Mouse (Mus musculus) kidney, postnatal 4 days (tissue): Measurements from ENCODE around the gene Hdac9.

Experiments used
- DNase-seq, 2 experiments: peaks; one replicate each; pipeline ENCODE4 v3.0.0; 2021; ENCODE audit warnings: mixed read lengths in 2 of 2

The Hdac9 gene

DNA sequence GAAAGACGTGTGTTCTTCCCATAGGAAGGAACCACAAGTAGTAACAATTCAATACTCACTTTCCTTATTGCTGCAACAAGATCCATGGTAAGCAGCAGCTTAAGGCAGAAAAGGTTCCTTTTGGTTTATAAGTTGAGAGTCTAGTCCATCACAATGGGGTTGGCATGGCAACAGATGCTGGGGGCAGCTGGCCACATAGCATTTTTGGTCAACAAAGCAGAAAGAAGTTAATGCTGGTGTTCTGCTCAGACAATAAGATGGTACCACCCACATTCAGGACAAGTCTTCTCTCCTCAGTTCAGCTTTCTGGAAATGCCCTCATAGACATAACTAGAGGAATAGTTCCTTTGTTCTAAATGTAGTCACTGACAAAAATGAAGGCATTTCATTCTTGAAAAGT is at the start of gene Hdac9:
Gene Hdac9 (minus strand): TSS at position 101 of the 400 bp plus-strand sequence.
- no peak for DNase-seq

DNA sequence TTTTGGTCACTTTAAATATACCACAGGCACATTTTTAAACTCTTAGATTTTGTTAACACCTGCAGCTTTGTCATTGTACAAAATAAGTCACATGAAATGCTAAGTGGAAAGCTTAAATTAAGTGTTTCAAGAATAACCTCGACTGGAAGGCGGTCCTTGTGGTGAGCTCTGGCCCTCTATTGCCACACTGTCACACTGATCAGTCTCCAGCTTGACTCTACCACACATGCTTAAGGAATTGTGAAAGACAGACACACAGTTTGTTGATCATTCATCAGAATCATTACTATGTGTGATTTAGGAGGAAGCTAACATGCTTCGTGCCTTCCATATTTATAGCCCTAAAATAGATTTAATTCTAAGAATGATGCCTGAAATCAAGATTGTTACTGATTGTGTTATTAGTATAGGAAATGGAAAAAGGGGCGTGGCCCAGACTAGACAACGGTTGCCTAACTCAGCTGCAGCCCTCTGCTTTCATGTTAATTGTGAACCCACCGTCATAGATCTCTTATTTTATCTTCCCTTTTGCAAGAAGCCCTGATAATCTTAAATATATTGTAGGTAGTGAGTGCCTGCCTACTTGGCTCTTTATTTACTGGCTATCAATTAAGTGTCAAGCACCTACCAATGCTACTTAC is 32.3 kb upstream of the Hdac9 start:
- no peak for DNase-seq

DNA sequence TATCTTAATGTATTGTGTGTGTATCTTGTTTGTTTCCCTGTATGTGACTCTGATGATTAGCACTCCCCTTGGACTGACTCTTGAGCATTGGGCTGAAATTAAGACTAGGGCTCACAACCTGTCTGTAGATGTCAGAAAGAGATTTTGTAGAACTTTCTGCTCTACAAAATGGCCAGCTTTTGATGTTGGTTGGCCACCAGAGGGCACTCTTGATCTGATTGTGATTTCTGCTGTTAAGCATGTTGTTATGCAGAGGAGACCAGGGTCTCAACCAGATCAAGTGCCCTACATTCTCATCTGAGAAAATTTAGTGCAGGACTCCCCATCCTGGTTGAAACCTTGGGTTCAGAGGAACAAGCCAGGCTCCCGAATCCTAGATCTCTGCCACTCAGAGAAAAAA is 21.0 kb upstream of the Hdac9 start:
- peak; percentile 10 to 17 for DNase-seq

DNA sequence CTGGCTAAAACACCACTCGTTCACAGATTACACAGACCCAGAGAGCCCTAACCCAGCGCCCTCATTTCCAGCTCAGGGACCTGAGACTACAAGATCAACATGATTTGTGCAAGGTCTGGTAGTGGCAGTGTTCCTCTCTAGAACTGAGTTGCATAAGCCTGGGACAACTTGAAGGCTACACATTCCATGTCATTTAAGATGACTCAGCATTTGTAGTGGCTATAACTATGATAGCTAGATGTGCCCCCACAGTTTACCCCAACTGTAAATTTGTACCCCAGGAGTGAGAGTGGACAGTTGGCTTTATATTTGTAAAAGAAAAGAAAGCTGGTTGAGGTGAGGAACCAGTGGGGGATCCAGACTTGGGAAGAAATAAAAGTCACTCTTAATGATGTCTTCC is 8.9 kb downstream of the Hdac9 start:
- DNase-seq = no peak

DNA sequence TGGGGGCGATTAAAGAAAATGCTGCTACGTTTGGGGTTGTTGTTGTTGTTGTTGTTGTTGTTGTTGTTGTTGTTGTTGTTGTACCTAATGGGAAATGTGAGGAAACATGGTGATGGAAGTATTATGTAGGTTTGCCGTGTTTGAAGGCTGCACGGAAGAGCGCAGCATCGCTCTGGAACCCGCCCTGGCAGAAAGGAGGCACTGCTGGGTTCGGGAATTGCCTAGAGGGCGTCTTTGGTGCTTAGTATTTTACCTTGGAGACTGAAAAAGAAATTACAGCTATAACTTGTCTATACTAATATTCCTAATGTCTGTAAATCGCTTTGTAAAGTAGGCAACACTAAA is 9.4 kb downstream of the Hdac9 start:
- peak in 1 of 2 experiments; percentile 19 for DNase-seq

DNA sequence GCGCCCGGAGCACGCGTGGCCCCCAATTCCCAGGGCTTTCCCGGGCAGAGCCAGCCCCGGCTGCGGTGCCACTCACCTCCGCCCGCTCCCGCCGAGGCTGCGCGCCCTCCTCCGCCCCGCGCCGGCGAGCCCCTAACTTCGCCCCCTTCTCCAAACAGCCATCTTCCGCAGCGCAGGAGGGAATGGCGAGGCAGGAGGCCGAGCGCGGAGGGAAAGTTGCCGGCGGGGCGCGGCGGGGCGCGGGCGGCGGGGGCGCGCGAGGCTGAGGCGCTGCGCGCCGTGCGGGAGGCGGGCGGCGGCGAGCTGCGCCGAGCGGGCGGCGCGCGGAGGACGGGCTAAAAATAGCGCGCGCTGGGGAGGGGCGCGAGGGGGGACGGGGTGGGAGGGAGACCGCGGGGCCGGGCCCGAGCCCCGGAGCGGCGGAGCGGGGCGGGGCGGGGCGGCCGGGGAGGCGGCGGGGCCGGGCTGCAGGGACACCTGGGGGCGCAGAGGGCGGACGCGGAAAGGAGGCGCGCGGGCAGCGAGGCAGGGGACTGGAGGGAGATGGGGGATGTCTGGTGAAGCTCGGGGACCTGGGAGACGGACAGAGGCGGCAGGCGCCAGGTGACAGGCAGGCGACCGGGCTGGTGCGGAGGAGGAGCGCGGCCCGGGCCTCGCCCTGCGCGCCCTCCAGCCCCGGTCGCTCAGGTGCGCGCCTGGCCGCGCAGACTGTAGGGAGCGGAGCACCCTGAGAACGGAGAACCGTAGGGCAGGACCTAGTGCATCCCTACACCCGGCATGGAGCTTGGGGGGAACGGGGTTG is 10.0 kb downstream of the Hdac9 start:
- peak; percentile 38 to 44 for DNase-seq

DNA sequence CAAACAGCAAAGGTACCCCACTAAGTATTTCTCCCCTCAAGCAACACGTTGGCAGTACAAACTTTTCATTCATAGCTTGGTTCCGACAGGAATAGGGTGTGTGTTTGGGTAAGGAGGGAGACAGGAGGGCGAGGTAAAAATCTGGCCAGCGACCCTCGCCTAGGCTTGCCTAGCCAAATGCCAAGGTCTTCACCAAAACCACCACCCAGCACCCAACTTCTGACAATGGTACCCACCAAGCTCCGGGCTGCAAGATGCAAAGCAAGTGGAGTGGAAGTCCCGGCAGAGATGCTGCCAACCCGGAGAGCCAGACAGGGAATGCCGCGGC is 10.6 kb downstream of the Hdac9 start:
- DNase-seq = no peak

DNA sequence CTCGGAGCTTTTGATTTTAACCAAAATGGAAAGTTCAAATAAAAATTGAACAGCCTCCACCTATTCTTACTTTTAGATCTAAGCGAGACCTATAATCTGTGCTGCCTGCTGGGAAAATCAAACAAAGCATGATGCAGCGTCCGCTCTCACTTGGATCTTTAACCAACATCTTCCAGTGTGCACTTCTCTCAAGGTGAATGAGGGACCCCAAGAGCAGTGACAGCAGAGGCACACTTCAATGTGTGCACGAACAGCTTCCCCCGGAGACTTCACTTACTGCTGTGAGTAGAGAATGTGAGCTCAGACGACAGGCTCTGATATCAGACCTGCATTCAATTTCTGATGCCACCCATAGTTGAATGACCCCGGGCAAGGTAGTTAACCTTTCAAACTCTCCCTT is 16.7 kb downstream of the Hdac9 start:
- no peak for DNase-seq

DNA sequence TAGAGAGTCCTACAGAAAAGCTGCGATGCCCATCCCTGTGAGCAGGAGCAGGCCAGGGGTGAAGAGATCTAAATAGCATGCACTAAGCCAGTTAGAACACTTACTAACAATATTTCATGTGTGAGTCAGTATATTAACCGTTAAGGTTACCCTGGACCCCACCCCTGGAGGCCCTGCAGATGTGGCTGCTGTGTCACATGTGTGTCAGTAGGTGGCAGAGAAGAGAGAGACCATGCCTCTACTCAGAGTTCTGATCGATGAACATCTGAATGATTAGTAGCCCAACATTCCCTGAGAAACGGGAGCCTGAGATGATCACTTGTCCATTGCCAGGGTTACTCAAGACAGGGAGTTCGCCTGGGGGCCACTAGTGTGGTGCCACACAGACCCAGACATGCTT is 22.0 kb downstream of the Hdac9 start:
- no peak for DNase-seq

DNA sequence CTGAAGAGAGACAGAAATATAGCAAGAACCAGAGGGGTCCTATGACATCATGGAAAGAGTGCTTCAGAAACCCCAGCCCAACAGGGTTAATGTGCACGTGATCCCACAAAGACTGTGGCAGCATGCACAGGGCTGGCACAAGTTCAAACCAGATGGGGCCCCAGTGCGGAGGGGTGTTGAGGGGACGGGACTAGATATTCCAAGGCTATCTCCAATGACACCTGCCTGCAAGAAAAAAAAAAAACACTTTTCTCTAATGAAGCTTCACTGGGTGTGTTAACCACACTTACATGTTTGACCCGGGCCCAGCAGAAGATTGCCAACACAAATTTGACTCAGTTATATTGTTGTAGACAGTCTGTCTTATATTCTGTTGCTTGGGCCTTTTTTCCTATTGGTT is 28.2 kb downstream of the Hdac9 start:
- DNase-seq = no peak

DNA sequence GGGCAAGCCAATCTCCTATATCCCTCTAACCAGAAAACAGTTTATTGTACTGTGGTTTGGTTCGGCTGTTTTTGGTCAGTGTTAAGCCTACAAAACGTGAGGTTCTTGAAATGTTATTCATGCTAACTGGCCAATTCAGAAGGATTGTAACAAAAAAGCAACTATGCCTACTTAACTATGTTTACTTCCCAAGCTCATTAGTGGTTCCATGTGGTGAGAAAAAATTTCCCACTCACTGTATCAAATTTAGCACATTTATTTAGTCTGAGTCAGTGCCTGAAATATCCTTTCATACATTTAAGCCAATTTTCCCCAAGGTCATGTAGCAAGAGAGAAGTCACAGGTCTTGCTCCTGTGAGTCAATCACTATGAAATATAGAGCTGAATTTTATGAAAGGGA is 42.0 kb downstream of the Hdac9 start:
- DNase-seq = no peak

DNA sequence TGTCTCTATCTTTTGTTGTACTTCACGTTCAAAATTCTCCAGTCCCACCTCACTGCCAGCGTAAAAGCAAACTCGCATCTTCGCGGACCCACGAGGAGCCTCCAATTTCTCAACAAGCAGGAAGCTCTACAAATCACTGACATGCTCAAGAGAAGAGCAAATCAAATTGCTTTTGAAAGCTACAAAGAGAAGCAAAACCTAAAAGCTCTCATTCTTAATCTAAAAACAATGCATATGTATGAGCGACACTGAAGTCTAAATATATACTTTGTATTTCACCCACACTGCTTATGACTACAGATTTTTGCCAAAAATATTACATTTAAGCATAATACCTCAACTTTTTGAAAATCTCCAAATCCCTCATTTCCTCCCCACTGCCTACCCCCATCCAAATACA is 45.9 kb downstream of the Hdac9 start:
- no peak for DNase-seq

DNA sequence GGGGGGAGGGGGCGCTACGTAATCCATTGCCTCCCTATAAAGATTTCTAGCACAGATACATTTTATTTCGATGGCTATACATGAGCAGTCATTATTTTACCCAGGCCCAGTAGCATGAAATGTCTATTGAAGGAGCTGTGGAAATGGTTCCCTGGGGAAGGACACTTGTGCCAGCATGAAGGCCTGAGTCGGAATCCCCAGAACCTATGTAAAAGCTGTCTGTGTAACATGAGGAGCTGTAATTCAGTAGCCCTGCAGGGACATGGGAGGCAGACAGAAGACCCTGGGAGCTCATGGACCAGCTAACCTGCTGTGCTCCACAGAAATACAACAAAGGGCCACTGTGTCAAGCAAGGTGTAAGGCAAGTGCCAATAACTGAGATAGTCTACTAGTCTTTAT is 75.7 kb downstream of the Hdac9 start:
- no peak for DNase-seq

DNA sequence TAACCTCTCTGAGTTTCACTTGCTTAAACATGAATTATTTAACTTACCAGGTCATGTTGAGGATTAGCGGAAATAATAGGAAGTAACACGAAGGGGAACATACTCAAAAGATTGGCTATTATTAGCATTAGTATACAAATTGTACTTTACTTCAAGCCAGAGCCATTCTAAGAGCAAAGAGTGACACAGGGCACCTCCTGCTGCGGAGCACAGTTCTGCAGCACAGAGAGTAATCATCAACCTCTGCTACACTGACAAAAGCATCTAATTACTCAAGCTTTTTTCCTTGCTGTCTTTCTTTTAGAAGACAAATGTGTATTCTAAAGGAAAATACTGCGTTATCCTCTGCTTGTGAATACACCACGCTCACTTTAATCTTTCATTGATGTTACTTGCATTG is 79.6 kb downstream of the Hdac9 start:
- DNase-seq = no peak

DNA sequence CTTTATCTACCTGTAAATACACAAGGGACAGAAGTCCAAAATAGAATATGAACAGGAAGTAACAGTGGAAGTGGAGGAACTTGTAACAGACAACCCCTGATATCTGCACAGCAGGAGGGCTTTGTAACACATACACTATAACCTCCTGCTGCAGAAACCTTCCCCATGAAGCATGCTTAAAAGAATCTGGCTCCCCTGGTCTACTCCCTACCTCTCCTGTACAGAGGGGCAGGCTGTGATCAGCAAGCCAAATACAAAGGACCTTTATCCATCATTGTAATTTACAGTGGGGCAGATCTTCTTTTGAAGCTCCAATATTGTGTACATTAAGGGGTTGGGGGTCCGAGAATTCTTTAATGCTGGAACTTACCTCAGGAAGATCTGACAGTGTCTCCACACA is 80.0 kb downstream of the Hdac9 start:
- no peak for DNase-seq

DNA sequence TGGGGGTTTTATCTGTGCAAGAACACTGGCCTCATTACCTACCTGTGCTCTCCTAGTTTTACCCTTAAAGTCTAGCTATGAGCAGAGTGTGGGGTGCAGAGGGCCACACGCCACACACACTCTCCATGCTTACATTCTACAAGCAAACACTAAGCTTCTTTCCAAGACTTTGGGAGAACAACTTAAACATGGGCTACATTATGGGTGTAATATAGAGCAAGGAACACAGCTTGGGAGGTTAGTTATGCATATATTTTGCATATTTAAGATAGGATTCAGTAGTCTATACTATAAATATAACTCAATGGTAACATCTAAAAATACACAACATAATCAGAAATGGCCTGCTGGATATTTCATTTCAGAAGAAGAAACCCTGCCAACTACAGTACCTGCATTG is 80.8 kb downstream of the Hdac9 start:
- DNase-seq = no peak

DNA sequence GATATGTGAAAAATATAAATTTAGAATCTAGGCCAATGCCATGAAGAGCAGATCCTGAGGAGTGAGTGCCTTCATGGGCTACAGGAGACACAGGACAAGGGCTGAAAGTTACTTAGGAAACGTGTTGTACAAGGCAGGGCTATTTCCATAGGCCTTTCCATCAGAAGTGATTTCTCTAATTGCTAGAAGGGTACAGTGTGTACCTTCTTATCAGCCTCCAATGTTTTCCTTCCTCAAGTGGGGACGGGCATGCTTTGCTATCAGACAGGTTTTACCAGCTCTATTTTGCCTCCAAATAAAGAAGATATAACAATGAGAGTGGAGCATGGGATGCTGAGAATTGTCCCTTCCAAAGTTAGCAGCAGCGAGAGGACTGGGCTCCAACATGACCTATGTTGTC is 81.4 kb downstream of the Hdac9 start:
- DNase-seq = no peak

DNA sequence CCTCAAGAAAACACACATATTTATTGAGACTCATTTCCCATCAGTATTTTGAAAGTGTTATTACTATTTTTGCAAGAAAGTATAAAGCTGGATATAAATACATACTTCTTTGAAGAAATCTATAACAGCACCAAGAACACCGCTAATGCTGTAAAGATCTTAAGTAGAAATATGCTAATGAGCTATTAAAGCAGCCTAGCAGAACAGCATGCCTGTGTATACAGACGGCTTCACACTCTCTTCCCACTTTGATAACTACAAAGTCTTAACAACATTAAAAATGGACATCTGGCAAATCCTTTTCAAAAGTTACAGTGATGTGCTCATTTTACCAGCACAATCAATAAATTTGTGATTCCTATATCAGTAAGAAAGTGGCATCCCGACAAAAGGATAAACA is 88.2 kb downstream of the Hdac9 start:
- no peak for DNase-seq

DNA sequence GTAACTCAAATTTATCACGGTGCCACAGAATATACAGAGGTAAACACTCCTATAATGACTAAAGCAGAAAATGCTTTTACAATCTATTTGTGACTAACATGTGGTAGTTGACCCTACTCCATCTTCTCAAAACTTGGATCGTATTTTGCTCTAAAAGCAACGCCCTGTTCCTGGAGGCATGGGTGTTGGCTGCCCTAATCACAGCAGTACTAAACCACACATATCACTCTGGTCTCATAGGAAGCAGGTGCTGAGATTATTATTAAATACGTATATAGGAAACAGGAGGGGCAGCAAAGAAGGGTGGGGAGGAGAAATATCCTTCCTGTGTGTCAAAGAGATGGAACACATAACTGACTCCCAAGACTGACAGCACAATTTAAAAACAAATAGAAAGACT is 90.0 kb downstream of the Hdac9 start:
- DNase-seq = no peak

DNA sequence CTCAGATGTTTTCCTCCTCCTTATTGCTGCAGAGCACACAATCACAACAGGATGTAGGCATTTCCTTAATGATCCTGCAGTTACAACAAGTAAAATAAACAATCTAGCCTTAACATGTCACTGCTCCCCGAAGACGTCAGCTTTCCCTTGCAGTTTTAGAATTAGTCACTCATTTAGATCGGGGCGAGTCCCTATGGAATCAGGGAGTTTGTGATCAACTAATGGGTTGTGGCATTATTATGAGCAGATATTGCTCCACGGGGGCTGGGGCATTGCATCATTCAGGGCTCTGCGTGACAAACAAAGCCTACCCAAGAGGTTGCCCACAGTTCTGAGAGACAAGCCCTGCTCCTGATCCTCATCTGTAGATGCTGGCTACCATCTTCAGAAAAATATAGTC is 96.7 kb downstream of the Hdac9 start:
- DNase-seq = no peak

DNA sequence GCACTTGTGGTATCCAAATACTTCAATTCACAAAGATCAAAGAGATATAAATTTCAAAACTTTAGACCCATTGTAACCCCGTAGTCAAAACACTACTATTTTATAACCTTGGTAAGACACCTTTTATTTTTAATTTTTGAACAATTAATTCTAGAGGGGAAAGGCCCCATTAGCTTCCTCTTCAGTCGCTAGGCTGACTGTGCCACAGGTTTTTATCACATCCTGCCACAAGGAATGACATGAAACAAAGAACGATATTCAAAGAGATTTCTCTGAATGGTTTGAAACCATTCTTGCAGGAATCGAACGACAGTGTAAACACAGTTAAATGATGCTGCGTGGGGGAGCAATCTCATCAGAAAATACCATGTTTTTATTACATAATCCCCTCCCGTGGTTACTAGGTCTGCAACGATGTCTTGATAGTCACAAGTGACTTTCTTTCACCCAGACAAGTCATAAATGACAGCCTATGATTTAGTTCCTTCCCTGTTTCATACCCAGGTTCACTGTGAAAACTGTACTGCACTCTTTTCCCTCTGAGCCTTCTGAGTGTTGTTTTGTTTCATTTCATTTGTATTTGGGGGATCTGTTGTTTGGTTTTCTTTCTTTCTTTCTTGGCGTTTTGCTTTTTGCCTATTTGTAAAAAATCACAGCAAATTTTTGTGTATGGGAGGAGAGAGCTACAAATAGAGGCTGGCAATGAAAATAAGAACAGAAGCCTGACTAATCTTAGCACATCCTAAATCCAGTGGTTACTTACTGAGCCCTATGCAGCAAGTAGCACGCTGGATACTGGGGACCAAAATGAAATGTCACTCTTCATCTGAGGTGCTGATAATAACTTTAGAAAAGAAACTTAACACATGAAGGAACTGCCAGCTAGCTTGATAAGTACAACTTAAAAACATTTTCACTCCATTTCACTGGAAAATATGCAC is 105.0 kb downstream of the Hdac9 start:
- no peak for DNase-seq

DNA sequence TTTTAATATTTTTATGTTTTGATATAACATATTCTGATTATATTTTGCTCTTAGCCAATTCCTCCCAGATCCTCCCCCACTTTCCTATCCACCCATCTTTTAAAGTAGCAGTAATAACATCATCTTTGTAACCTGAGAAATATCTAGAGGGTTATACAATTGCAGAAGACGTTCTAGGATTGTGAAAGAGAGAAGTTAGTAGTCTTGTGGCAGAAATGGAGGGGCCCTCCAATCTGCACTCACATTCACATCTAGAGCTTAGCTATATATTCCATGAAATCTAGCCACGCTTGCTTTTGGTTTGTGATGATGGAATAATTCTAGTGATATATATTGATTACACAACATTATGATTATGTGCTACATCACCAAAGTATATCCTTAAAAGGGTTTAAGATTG is 106.7 kb downstream of the Hdac9 start:
- DNase-seq = no peak

DNA sequence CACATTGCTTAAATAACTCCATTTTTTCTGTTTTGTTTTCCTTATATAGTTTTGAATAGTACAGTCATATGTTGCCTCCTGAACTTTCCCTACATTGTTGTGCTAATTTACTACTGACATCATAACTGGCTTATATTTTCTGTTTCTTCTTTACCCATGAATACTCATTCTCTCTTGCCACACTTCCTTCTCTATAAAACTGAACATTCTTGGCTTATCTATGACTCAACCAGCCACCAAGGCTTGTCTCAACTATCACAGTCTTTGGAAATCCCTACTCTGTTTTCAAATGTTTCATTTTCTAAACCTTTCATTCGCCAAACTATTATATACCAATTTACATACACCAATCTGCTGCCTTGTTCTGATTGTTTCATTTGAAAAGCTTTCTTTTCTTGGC is 108.7 kb downstream of the Hdac9 start:
- no peak for DNase-seq

DNA sequence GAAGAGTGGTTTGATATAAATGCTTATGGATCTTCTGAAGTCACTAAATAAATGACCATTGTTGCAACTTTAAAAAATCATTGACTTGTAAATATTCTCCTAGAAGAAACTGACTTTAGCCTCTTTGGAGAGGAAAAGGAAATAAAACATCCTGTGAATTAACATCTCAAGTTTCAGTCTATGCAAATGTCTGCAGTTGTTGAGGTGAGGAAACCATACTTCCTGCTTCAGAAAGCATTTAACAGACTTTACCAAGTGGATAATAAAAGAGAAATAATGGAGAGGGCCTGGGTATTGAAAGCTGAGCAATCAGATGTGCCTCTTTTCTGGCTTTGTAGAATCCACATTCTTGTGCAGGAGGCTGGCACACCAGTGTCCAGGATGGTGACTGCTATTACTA is 110.4 kb downstream of the Hdac9 start:
- DNase-seq = no peak
